Mouse (Mus musculus): Measurements from ENCODE around the gene Mecp2. TPM values are rescaled to one million over a fixed set of nuclear protein-coding genes. Genes with fewer than 3 reads are reported as not detected.

The Mecp2 gene
- polyA plus RNA-seq, 1 experiment from 2014 or later: 6.2 TPM

GRCm38 (mm10) chrX:74014597-74014996 is 120.6 kb downstream of the Mecp2 start:
- peaks cover 33% of the 10 kb centered on the region for H3K36me3 ChIP-seq (replicated peaks)
- H3K4me2 ChIP-seq: no peak overlapping the region
- H3K4me3 ChIP-seq (replicated peaks): no peak overlapping the region
- no peak for ATAC-seq (ENCODE audit: insufficient read depth)
- no peaks in the 10 kb centered on the region for H3K4me1 ChIP-seq (replicated peaks)
- no peak overlapping the region for H3K9ac ChIP-seq
- WGBS (ENCODE audit: insufficient replicate concordance): 93% methylated on average over 1 of the region's 1 CpGs
- H3K27ac ChIP-seq (replicated peaks): no peak overlapping the region
- no peaks in the 10 kb centered on the region for H3K27me3 ChIP-seq
- H3K9me3 ChIP-seq (replicated peaks): no peaks in the 10 kb centered on the region

DNA sequence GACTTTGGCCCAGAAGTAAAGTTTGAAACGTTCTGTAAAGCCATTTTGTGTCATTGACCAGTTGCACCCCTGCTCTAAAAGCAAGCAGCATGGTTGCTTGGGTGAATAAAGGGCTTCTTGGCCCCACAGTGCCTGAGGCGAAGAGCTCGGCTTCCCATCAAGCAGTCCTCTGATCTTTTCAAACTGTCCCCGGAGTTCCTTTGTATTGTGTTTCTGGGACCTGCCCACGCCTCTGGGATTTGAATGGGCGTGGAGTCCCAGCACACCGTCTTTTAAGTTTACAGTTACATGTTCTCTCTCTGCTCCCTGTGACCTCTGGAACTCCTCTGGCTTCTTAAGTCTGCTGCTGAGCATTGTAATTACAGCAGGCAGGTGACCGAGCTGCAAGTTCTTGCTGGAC is 127.1 kb downstream of the Mecp2 start:
- H3K36me3 ChIP-seq (replicated peaks): no peaks in the 10 kb centered on the region
- H3K4me2 ChIP-seq: no peak overlapping the region
- no peak overlapping the region for H3K27ac ChIP-seq (replicated peaks)
- H3K9me3 ChIP-seq (replicated peaks): no peaks in the 10 kb centered on the region
- H3K4me1 ChIP-seq (replicated peaks): no peaks in the 10 kb centered on the region
- no peaks in the 10 kb centered on the region for H3K27me3 ChIP-seq
- 61% methylated on average over 8 of the region's 8 CpGs for WGBS (ENCODE audit: insufficient replicate concordance)
- H3K9ac ChIP-seq: no peak overlapping the region
- no peak for ATAC-seq (ENCODE audit: insufficient read depth)
- H3K4me3 ChIP-seq (replicated peaks): no peak overlapping the region

GRCm38 (mm10) chrX:74006401-74006800 is 128.8 kb downstream of the Mecp2 start:
- no peak overlapping the region for H3K27ac ChIP-seq (replicated peaks)
- H3K9me3 ChIP-seq (replicated peaks): no peaks in the 10 kb centered on the region
- no peaks in the 10 kb centered on the region for H3K27me3 ChIP-seq
- no peaks in the 10 kb centered on the region for H3K4me1 ChIP-seq (replicated peaks)
- H3K9ac ChIP-seq: no peak overlapping the region
- H3K4me3 ChIP-seq (replicated peaks): no peak overlapping the region
- no peak for ATAC-seq (ENCODE audit: insufficient read depth)
- WGBS (ENCODE audit: insufficient replicate concordance): 76% methylated on average over 21 of the region's 21 CpGs
- no peaks in the 10 kb centered on the region for H3K36me3 ChIP-seq (replicated peaks)
- no peak overlapping the region for H3K4me2 ChIP-seq

GRCm38 (mm10) chrX:74003644-74004043 is 131.5 kb downstream of the Mecp2 start:
- H3K4me3 ChIP-seq (replicated peaks): no peak overlapping the region
- WGBS (ENCODE audit: insufficient replicate concordance): 47% methylated on average over 2 of the region's 2 CpGs
- H3K9me3 ChIP-seq (replicated peaks): no peaks in the 10 kb centered on the region
- ATAC-seq (ENCODE audit: insufficient read depth): no peak
- H3K27me3 ChIP-seq: no peaks in the 10 kb centered on the region
- no peak overlapping the region for H3K4me2 ChIP-seq
- H3K4me1 ChIP-seq (replicated peaks): peaks cover 20% of the 10 kb centered on the region
- no peak overlapping the region for H3K27ac ChIP-seq (replicated peaks)
- no peaks in the 10 kb centered on the region for H3K36me3 ChIP-seq (replicated peaks)
- no peak overlapping the region for H3K9ac ChIP-seq

DNA sequence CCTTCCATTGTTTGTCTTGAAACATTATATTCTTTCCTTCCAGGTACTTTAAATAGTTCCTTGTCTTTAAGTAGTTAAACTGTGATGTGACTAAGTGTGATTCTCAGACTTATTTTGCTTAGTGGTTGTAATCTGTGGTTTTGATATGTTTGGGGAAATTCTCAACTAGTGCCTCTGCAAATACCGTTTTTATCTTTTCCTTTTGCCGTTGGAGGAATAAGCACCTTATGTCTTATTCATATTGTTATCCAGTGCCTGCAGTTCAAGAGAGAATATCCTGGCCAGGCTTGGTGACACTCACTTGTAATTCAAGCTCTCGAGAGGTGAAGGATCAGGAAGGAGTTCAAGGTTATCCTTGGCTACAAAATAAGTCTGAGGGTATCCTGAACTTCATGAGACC is 134.1 kb downstream of the Mecp2 start:
- no peak overlapping the region for H3K4me3 ChIP-seq (replicated peaks)
- no peak for ATAC-seq (ENCODE audit: insufficient read depth)
- peaks cover 34% of the 10 kb centered on the region for H3K4me1 ChIP-seq (replicated peaks)
- H3K9me3 ChIP-seq (replicated peaks): no peaks in the 10 kb centered on the region
- no peak overlapping the region for H3K4me2 ChIP-seq
- WGBS (ENCODE audit: insufficient replicate concordance): 38% methylated on average over 3 of the region's 3 CpGs
- H3K27me3 ChIP-seq: no peaks in the 10 kb centered on the region
- no peaks in the 10 kb centered on the region for H3K36me3 ChIP-seq (replicated peaks)
- no peak overlapping the region for H3K27ac ChIP-seq (replicated peaks)
- no peak overlapping the region for H3K9ac ChIP-seq

DNA sequence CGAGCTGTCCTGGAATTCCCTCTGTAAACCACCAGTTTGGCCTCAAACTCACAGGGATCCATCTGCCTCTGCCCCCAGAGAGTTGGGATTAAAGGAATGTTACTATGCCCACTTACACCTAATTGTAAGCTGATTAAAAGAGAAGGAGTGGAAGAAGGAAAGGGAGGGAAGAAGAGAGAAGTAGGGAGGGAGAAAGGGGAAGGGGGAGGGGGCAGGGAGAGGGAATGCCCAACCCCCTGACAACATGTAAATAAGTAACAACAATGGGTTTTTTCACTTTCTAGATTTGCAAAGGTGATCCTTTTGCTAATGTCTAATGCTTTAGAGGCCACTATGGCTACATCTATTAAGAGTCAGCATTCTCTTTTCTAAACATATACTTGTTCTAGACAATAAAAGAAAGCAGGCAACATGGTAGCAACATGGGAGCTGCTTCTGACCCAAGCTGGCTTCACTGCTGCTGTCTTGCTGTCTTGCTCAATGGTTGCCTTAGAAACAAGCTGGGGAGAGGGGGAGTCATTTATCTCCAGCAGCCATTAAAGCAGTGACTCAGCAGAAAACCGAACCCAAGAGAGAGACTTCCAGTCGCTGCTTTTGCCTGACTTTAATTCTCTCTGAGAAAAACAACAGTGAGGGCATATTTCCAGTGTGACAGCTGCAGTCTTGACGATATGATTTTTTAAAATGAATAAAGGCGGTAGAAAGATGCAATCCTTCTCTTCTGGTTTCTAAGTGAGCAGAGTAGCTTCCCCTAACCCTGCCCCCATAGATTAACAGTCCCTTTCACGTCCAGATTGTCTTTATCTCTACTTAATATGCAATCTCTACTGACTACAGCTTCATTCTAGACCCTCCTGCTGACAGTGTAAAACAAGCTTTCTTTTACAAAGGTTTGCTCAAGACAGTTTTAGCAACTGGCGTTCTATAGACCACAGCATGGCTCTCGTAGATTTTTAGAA is 136.0 kb downstream of the Mecp2 start:
- Histone ChIP-seq H3K4me2 (peak overlapping the region; percentile 49), H3K9ac (peak overlapping the region; percentile 21; the same call in 1 of the 2 replicates), H3K9me3 (replicated peaks) (no peaks in the 10 kb centered on the region), H3K4me1 (replicated peaks) (peaks cover 34% of the 10 kb centered on the region), H3K36me3 (replicated peaks) (no peaks in the 10 kb centered on the region), H3K27ac (replicated peaks) (peak overlapping the region; percentile 91), H3K4me3 (replicated peaks) (no peak overlapping the region; the same call in 1 of the 2 replicates), H3K27me3 (no peaks in the 10 kb centered on the region)
- ATAC-seq (ENCODE audit: insufficient read depth): peak; percentile 90
- 14% methylated on average over 8 of the region's 8 CpGs for WGBS (ENCODE audit: insufficient replicate concordance)

DNA sequence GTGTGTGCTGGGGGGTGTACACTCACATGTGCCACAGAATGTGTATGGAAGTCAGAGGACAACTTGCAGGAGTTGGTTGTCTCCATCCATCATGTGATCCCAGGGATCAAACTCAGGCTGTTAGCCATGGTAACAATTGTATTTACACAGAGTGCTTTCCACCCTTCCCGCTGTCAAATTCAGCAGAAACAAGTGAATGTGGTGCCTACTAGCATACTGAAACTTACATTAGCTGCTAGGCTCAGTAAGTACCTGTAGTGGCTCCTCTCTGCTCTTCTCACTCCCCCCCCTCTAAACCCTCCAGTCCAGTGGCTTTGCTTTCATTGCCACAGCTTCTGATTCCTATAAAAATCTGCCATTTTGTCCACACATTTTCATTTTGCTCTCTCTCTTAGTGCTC is 157.4 kb downstream of the Mecp2 start:
- no peak overlapping the region for H3K27ac ChIP-seq (replicated peaks)
- 73% methylated on average over 1 of the region's 1 CpGs for WGBS (ENCODE audit: insufficient replicate concordance)
- H3K9me3 ChIP-seq (replicated peaks): no peaks in the 10 kb centered on the region
- H3K4me2 ChIP-seq: no peak overlapping the region
- H3K4me1 ChIP-seq (replicated peaks): no peaks in the 10 kb centered on the region
- no peak for ATAC-seq (ENCODE audit: insufficient read depth)
- no peak overlapping the region for H3K9ac ChIP-seq
- no peak overlapping the region for H3K4me3 ChIP-seq (replicated peaks)
- H3K27me3 ChIP-seq: no peaks in the 10 kb centered on the region
- no peaks in the 10 kb centered on the region for H3K36me3 ChIP-seq (replicated peaks)

MicroRNA genes within 50 kb of the gene (microRNA counts, 519-probe panel; counts per million panel counts)
- microRNA mmu-miR-718: not detected

Small RNAs within 50 kb of the gene (microRNA-seq; reads per million reads assigned to microRNA genes)
- gene Mir5132: 1.5 reads per million
- not detected for gene Mir718

Other genes with a start within 250 kb of the Mecp2 start
- 0.05 and 0.10 TPM in 2 replicates for gene Avpr2, start 243.3 kb downstream of the Mecp2 start, polyA plus RNA-seq (2015; fragmentation: Nextera tagmentation; extraction: Ambion mirVana)
- 0.21 and 0.26 TPM in 2 replicates for gene L1cam, start 239.3 kb downstream of the Mecp2 start, polyA plus RNA-seq (2015; fragmentation: Nextera tagmentation; extraction: Ambion mirVana)
- 6.4 and 7.7 TPM in 2 replicates for gene Arhgap4, start 213.5 kb downstream of the Mecp2 start, polyA plus RNA-seq (2015; fragmentation: Nextera tagmentation; extraction: Ambion mirVana)
- 72.4 and 79.2 TPM in 2 replicates for gene Naa10, start 213.4 kb downstream of the Mecp2 start, polyA plus RNA-seq (2015; fragmentation: Nextera tagmentation; extraction: Ambion mirVana)
- 19.6 and 22.6 TPM in 2 replicates for gene Renbp, start 204.5 kb downstream of the Mecp2 start, polyA plus RNA-seq (2015; fragmentation: Nextera tagmentation; extraction: Ambion mirVana)
- gene Hcfc1, start 169.0 kb downstream of the Mecp2 start, polyA plus RNA-seq (2015; fragmentation: Nextera tagmentation; extraction: Ambion mirVana): 29.6 and 30.7 TPM in 2 replicates
- 23.0 and 24.5 TPM in 2 replicates for gene Irak1, start 111.4 kb downstream of the Mecp2 start, polyA plus RNA-seq (2015; fragmentation: Nextera tagmentation; extraction: Ambion mirVana)
- gene Opn1mw, start 7.9 kb downstream of the Mecp2 start, polyA plus RNA-seq (2015; fragmentation: Nextera tagmentation; extraction: Ambion mirVana): not detected in 2 replicates
- not detected in 2 replicates for gene Tex28, start 32.5 kb upstream of the Mecp2 start, polyA plus RNA-seq (2015; fragmentation: Nextera tagmentation; extraction: Ambion mirVana)
- gene Tktl1, start 41.9 kb upstream of the Mecp2 start, polyA plus RNA-seq (2015; fragmentation: Nextera tagmentation; extraction: Ambion mirVana): not detected in 2 replicates
- gene Flna, start 114.5 kb upstream of the Mecp2 start, polyA plus RNA-seq (2015; fragmentation: Nextera tagmentation; extraction: Ambion mirVana): 41.6 and 47.6 TPM in 2 replicates
- gene Emd, start 119.3 kb upstream of the Mecp2 start, polyA plus RNA-seq (2015; fragmentation: Nextera tagmentation; extraction: Ambion mirVana): 8.0 and 8.5 TPM in 2 replicates
- gene Rpl10, start 135.4 kb upstream of the Mecp2 start, polyA plus RNA-seq (2015; fragmentation: Nextera tagmentation; extraction: Ambion mirVana): 356 and 378 TPM in 2 replicates
- gene Taz, start 146.5 kb upstream of the Mecp2 start, polyA plus RNA-seq (2015; fragmentation: Nextera tagmentation; extraction: Ambion mirVana): 27.7 and 29.2 TPM in 2 replicates
- gene Dnase1l1, start 147.0 kb upstream of the Mecp2 start, polyA plus RNA-seq (2015; fragmentation: Nextera tagmentation; extraction: Ambion mirVana): 24.5 and 25.2 TPM in 2 replicates
- 75.9 and 80.2 TPM in 2 replicates for gene Atp6ap1, start 161.7 kb upstream of the Mecp2 start, polyA plus RNA-seq (2015; fragmentation: Nextera tagmentation; extraction: Ambion mirVana)
- 48.8 and 56.7 TPM in 2 replicates for gene Gdi1, start 169.6 kb upstream of the Mecp2 start, polyA plus RNA-seq (2015; fragmentation: Nextera tagmentation; extraction: Ambion mirVana)
- gene Fam50a, start 177.7 kb upstream of the Mecp2 start, polyA plus RNA-seq (2015; fragmentation: Nextera tagmentation; extraction: Ambion mirVana): 28.5 and 28.8 TPM in 2 replicates
- 1.1 and 1.5 TPM in 2 replicates for gene Plxna3, start 193.7 kb upstream of the Mecp2 start, polyA plus RNA-seq (2015; fragmentation: Nextera tagmentation; extraction: Ambion mirVana)
- 34.6 and 43.0 TPM in 2 replicates for gene Lage3, start 218.3 kb upstream of the Mecp2 start, polyA plus RNA-seq (2015; fragmentation: Nextera tagmentation; extraction: Ambion mirVana)
- 37.3 and 38.8 TPM in 2 replicates for gene Ubl4a, start 237.9 kb upstream of the Mecp2 start, polyA plus RNA-seq (2015; fragmentation: Nextera tagmentation; extraction: Ambion mirVana)
- 6.1 and 6.5 TPM in 2 replicates for gene Slc10a3, start 238.0 kb upstream of the Mecp2 start, polyA plus RNA-seq (2015; fragmentation: Nextera tagmentation; extraction: Ambion mirVana)